Mouse (Mus musculus) CD8-positive naive resting alpha-beta T cell, adult 2 months (primary cell): ENCODE results near the gene Slc15a4.

Experiments
- DNase-seq, 2 experiments: peaks; one replicate each; pipeline ENCODE4 v3.0.0; 2022; ENCODE audit warnings: low read depth in 2 of 2, low spot score in 2 of 2

The Slc15a4 gene

GRCm38 (mm10) chr5:127632167-127633145, at the start of gene Slc15a4, which contains the start of gene Glt1d1:
Gene Slc15a4 (minus strand): TSS chr5:127632897.
Gene Glt1d1 (plus strand): TSS chr5:127632262.
- no peak for DNase-seq

DNA sequence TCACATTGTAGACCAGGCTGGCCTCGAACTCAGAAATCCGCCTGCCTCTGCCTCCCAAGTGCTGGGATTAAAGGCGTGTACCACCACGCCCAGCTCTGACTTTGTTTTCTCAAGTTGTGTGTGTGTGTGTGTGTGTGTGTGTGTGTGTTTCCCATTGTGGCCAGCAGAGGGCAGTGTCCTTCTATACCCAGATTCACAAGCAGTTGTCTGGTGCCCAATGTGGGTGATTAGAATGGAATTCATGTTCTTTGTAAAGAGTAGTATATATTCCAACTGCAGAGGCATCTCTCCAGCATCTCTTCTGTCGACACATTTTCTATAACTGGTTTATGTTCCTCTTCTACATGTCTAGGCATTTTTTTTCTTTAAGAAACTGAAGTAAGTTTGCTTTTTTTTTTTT, 45.8 kb upstream of the Slc15a4 start:
- no peak for DNase-seq

DNA sequence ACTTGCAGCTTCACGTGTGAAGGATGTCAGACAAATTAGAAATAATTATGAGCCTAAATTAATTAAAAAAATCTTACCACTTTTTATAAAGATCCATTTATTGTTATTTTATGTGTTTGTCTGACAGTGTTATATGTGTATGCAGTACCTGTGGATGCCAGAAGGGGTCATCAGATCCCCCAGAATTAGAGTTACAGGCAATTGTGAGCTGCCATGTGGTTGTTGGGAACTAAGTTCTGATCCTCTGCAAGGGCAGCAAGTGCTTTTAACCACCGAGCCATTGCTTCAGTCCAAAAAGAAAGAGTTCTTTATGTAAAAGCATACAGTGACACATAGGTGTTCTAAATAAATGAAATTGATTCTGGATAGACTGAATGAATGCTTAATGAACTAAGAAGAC, 44.9 kb upstream of the Slc15a4 start:
- no peak for DNase-seq

GRCm38 (mm10) chr5:127673913-127674312, 41.2 kb upstream of the Slc15a4 start:
- no peak for DNase-seq

GRCm38 (mm10) chr5:127660979-127661378, 28.3 kb upstream of the Slc15a4 start:
- no peak for DNase-seq

DNA sequence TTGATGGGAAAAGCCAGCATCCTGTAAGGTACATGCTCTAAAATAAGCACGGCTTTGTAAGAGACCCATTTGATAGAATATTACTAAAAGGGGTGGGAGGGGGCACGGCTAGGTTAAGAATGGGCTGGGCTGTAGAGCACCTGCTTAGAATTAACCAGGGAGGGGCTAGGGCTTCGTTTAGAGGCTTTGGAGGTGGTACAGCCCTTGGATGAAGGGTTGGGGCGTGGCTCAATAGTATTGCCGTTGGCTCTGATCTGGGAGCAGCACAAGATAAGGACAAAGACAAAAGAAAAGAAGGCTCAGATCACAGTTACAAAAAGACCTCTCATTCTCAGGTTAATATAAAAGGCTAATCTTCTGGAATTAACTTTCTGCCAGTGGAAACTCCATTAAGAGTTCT, 27.6 kb upstream of the Slc15a4 start:
- no peak for DNase-seq

- no peak for DNase-seq
Observed at GRCm38 (mm10) chr5:127659312-127659711, 26.6 kb upstream of the Slc15a4 start.

DNA sequence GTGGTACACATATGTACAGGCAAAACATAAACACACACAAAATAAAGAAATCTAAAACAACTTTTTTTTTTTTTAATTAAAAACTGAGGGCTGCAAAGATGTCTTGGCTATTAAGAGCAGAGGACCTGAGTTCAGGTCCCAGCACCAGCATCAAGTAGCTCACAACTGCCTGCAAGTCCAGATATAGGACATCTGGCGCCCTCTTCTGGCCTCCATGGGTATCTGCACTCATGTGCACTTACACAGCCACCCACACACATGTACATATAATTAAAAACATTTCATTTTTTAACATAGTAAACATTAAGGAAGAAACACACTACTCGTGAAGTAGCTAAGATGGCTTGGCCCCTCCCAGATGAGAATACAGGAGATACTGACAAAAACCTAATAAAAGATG, 25.6 kb upstream of the Slc15a4 start:
- no peak for DNase-seq

GRCm38 (mm10) chr5:127649077-127649476, 16.4 kb upstream of the Slc15a4 start:
- no peak for DNase-seq

GRCm38 (mm10) chr5:127648046-127648445, 15.3 kb upstream of the Slc15a4 start:
- no peak for DNase-seq

DNA sequence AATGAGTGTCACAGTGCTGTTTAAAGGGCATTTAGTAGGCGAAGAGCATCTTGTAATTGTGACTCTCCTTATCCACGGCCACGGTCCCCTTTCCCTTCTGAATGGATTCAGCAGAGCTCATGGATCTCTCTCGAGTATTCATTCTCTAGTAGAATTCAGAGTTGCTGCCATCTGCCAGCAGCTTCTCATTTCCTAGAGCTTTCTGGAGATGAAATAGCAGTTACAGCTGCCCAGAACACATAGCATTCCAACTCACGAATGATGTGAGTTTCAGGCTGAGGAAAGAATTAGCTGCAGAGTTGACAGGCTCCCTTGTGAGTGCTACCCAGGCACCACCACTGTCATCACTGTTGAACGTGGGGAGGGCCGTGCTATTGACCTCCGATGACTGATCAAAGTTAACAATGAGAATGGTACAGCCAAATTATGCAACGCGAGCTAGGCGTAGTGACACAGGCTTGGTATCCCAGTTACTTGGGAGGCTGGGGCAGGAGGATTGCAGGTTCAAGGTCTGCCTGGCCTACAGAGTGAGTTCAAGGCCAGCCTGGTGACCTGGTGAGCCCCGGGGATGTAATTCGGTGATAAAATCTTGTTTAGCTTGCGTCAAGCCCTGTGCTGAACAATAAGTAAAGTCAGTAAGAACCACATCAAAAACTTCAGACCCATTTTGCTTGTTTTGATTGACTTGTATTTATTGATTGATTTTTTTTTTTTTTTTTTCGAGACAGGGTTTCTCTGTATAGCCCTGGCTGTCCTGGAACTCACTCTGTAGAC, 8.7 kb upstream of the Slc15a4 start:
- DNase-seq: no peak

DNA sequence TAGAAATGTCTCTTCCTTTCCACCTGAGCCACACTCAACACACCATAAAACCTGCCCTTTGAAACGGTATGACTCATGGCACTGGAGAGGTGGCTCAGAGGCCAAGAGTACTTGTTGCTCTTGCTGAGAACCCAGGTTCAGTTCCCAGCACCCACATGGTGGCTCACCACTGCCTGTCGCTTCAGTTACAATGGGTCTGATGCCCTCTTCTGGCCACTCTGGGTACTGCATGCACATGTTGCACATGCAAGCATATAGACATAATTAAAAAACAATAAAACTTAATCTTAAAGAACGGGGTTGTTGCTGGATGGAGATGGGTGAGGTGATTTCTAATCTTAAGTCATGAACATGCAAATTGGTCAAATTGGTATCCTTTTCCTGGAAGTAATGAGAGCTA, 7.7 kb upstream of the Slc15a4 start:
- no peak for DNase-seq

DNA sequence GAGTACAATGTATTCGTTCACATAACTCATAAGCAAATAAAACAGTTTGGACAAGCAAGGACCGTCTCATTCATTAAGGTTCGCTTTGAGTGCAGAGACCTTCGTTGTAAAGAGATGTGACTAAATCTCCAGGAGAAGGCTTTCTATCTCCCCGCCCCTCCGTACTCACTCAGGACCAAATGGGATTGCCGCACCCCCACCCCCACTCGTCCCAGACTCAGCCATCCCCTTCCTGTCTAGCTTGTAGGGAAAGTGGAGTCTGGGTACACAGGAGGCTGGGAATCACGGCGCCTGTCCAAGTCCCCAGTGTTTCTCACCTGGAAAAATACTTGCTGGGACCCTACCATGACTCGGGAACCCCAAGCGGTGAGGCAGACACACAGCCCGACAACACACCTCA, 6.9 kb upstream of the Slc15a4 start:
- no peak for DNase-seq

- no peak for DNase-seq
Observed at GRCm38 (mm10) chr5:127639067-127639605, 6.4 kb upstream of the Slc15a4 start.

DNA sequence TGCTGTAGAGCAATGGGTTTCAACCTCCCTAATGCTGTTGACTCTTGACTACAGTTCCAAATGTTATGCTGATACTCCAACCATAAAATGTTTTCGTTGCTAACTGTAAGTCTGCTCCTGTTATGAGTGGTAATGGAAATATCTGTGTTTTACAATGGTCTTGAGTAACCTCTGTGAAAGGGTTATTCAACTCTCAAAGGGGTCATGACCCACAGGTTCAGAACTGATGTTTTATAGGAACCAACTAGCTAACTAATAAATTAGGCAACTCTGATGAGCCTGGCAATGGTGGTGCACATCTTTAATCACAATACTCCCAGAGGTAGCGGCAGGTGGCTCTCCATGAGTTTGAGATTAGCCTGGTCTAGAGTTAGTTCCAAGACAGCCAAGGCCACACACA, 5.5 kb upstream of the Slc15a4 start:
- no peak for DNase-seq

- no peak for DNase-seq
Observed at GRCm38 (mm10) chr5:127637622-127638021, 4.9 kb upstream of the Slc15a4 start.

DNA sequence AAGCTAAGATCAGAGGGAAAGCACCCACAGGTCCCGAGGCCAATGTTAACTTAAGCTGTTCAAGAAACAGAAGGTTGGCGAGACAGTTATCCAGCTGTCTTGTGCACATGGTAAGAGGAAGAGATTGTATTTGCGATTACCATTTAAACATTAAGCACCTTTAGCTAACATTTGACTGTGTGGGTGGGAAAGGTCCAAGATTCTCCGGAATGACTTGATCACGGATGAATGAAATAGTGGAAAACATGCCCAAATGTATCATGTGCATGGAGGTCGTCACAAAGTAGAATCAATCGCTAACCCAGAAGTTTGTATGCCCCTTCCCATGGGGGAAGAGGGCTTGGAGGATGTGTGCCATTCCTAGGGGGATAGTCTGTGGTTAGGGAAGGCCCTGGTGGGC, 969 bp upstream of the Slc15a4 start:
- DNase-seq: no peak

DNA sequence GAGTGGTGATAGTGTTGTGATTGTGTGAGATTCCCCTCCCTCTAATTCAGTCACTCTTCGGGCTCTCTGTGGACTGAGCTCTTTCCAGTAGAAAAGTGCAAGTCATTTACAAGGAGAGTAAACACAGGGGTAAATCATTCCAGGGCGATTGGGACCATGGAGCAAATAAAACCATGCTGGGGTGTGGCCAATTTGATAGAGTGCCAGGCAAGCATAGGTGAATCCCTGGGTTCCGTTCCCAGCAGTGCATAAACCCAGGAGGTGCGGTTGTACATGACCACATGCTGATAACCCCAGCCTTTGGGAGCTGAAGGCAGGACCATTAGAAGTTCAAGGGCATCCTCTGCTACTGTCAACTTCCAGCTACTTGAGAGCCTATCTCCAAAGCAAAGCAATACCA, 491 bp upstream of the Slc15a4 start:
- DNase-seq: no peak

GRCm38 (mm10) chr5:127631671-127632070, 1.0 kb downstream of the Slc15a4 start:
- no peak for DNase-seq

GRCm38 (mm10) chr5:127627242-127627641, 5.5 kb downstream of the Slc15a4 start:
- DNase-seq: no peak

DNA sequence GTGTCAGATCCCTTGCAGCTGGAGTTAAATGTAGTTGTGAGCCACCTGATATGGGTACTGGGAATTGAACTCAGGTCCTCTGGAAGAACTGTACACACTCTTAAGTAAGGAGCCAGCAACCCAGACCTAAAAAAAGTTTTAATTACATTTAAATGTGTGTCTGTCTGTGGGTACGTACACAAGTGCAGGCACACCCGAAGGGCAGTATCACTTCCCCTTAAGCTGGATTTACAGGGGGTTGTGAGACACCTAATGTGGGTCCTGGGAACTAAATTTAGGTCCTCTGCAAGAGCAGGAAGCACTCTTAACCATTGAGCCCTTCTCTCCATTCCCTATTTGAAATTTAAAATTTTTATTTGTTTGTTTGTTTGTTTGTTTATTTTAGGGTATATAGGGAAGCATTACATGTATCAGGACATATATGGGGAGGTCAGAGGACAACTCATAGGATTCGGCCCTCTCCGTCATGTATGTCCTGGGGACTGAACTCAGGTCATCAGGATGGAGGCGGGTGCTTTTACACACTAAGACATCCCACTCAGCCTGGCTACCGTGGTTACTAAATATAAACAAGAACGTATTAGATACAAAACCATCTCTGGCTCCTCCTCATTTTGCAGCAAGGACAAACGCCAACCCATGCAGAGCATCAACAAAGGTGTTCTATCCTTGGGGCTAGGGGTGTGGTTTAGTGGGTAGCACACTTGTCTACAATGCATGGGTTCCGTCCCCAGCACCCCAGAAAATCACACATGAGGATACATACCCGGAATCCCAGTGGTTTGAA, 8.1 kb downstream of the Slc15a4 start:
- DNase-seq: no peak
